Mouse (Mus musculus) retina, embryonic 14.5 days (tissue): ENCODE measurements around the gene Haus6.
"Not testable (repeated sequence)": the region's sequence is repeated elsewhere in the genome, so short reads cannot be mapped to it uniquely, and the experiment has no call there.

Experiments
- DNase-seq: peaks from one replicate; pipeline ENCODE4 v3.0.0-alpha.2; 2015; ENCODE audit warnings: low spot score

Gene Haus6

DNA sequence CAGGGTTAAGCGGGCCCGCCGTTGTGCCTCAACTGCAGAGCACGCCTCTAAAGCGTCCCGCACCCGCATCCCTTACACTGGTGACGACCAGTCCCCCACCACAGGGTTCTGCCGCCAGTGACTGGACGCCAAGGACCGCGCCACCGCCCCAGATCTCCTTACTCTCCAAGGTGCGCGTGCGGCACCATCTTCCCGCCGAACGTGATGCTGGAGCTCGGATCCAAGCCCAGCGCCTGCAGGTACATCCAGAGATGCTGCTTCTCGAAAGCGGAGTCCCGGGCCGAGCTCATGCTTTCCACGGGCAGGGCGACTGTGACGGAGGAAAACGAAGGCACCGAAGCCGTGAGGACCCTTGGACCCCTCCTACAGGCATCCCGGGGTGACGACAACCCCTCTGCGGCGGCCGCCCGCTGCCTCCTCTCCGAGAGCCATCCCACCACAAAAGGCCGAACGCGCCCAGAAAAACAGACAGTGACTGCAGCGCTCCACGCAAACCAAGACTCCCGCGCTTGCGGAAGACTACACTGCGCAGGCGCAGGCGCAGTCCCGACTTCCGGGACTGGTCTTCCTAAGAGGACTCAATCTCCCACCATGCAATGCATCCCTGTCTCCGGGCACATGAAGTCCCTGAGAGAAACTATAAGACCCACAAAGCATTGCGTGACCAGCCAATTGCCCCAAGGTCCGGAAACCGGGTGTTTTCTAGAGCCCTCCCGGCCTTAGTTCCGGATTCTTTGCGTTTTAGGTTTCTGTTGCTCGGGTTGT, at the start of gene Haus6:
Haus6 (minus strand) TSS at position 532 of the 765 bp plus-strand sequence.
- peak; percentile 96 for DNase-seq

DNA sequence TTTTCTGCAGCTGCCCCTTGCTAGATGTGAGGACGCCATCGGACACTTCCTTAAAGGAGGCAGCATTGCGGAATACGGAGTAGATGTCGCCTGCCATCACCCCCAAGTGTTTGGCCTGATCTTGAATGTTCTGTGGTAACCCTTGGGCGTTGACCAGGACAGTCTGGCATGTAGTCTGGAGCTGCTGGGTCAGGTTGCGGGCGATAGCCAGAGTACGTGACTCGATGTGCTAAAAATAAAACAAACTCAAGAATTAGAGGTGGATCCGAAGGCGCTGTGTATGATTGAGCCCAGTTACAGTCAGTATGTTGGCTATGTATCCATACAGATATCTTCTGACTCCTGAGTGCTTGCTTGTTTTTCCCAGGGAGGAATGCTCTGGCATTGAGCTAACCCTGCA, 45.3 kb upstream of the Haus6 start:
- no peak for DNase-seq

DNA sequence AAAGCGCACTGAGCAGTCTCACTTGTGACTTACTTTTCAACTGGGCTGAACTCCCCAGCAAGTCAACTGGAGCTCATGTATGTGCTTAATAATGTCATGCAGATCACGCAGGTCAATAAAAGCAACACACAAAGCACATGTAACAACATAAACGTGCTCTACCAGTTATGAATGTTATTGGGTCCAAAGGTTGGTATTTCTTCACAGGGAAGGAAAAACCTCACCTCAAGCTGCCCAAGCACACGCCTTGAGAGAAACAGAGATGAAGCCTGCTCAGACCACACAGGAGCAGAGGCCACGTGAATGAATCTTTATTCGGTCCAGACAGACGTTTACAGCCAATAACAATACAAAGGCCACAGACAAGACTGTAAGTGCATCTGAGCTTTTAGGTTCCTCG, 44.6 kb upstream of the Haus6 start:
- not testable (repeated sequence) for DNase-seq

DNA sequence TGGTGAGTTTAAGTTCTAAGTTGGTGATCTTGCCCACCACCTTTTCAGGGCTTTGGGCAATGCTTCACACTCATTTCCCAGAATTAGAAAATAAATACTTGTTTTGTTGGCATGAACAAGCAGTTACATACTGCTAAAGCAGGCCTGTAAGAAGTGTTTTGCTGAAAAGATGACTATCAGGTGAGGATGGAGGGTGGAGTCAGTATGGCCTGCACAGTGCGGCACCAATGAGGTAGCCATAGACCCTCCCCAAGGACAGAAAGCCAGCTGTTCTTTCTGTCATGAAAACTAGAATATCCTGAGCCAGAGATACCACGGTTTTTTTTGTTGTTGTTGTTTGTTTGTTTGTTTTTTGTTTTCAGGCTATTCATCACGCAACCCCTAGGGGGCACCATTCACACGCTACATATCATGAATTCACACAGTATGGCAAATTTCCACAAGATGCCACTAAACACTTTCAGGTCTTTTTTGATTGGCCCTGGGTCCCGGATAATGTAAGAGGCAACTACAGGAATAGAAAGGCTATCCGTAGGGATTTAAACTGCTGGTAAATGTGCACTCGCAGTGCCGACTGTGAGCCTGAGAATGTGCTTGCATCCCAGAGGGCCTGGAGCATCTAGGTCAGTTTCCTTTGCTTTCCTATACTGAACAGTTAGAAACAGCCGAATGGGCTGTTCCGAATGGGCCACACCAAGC, 40.0 kb upstream of the Haus6 start:
- no peak for DNase-seq

DNA sequence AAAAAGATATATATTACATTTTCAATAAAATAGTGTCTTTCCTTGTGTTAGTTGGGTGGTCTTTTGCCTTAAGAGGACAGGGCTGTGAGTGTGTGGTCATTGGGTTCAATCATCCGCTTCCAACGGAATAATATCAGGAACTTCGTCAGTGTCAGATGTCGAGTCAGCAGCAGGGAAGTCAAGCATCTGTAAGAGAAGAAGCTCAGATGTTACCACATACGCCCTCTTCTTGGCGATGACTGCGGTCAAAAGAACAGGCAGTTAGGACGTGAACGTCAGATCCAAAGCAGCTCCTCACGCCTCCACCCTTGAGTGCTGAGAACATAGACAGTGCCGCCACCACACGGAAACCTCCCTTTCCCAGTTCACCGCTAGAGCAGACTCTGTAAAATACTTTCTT, 36.5 kb upstream of the Haus6 start:
- not testable (repeated sequence) for DNase-seq

DNA sequence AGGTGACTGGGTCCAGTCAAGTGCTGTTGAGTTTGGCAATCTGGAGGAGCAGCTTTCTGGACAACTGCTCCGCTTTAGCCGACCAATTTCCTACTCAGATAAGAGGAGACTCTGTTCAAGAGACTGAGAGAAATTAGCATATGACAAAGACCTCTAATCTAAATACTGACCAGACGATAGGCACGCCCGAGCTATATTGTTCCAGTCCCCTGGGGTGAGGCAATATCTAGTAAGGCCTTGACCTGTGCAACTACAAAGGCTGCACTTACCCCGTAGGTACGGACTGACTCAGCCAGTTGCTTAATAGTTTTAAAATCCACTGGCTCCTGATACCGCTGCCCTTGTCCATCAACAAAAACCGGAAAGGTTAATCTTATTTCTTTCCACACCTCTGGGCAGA, 25.7 kb upstream of the Haus6 start:
- not testable (repeated sequence) for DNase-seq

DNA sequence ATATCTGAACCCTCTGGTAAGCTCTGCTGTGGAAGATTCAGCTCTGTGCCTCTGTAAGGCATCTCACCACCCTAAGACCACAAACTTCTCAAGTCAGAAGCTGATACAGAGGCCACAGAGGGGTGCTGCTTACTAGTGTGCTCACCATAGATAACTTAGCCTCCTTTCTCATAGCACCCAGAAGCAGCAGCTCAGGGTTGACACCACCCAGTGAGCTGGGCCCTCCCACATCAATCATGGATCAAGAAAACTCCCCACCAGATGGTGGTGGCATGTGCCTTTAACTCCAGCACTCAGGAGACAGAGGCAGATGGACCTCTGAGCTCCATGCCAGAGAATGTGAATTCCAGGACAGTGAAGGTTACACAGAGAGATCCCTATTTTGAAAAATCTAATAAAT, 23.0 kb upstream of the Haus6 start:
- not testable (repeated sequence) for DNase-seq

DNA sequence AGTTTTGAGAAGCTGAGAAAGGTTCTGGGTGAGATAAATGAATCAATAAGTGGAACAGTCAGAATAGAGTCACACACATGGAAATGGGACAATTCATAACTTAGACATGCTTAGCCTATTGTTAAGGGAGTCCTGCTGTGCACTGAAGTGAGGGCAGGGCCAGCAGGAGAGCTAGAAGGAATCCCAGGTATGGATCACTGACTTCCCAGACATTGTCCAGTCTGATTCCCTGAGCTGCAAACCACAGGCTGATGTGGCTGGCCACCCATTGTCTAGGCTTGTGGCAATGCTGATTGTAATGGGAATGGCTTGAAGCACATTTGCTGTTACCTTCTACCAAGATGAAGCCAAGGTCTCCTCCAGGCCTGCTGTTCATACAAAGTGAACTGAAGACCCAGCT, 22.5 kb upstream of the Haus6 start:
- DNase-seq, result not testable (repeated sequence)

DNA sequence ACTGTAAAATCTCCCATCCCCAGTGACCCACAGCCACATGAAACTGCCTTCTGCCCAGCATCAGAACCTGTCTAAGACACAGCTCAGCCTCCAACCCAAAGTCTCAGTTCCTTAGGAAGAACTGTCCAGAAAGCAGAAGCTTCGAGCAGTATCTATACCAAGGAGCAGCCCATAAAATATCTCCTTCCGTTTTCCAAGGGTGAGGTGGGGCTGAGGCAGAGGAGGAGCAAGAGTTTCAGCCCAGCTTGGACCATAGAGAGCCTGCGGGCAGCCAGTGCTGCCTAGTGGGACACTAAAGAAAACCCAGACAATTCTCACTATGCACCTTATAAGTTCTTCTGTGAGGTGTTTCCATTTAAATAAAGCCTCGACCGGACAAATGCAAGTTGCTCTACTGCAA, 20.7 kb upstream of the Haus6 start:
- not testable (repeated sequence) for DNase-seq

DNA sequence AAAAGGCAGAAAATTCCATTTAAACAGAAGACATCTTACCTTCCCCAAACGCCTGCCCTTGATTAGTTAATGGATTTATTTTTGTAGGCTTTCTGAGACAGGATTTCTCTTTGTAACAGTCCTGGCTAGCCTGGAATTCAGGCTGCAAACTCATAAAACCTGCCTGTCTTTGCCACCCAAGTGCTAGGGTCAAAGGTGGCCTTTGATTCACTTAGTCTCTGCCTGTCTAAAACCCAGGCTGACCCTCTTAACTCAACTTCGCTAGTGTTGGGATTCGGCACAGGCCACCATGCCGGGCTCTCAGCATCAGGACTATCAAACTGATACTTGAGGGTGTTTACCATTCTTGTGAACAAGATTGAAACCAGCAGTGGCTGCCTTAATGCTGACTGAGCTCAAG, 20.0 kb upstream of the Haus6 start:
- no peak for DNase-seq

DNA sequence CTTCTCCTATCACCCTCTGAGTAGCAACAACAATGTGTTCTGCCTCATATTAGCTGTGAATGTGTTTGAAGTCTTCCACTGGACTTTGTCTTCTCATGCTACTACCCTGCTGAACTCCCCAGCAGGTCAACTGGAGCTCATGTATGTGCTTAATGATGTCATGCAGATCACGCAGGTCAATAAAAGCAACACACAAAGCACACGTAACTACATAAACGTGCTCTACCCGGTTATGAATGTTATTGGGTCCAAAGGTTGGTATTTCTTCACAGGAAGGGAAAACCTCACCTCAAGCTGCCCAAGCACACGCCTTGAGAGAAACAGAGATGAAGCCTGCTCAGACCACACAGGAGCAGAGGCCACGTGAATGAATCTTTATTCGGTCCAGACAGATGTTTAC, 14.6 kb upstream of the Haus6 start:
- not testable (repeated sequence) for DNase-seq

DNA sequence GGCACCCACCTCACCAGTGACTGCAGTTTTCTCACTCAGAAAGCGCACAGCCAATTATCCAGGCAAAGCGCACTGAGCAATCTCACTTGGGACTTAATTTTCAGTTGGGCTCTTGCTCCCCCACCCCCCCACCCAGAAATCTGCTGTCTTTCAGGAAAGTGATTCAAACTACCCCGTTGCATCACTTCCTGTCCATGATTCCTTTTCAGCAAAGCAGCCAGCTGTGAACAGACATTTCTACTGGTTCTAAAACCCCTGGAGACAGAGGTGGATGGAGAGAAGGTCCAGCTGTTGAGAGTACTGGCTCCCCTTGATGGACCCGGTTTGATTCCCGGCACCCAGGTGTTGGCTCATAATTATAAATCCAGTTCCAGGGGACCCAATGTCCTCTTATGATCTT, 13.6 kb upstream of the Haus6 start:
- no peak for DNase-seq

DNA sequence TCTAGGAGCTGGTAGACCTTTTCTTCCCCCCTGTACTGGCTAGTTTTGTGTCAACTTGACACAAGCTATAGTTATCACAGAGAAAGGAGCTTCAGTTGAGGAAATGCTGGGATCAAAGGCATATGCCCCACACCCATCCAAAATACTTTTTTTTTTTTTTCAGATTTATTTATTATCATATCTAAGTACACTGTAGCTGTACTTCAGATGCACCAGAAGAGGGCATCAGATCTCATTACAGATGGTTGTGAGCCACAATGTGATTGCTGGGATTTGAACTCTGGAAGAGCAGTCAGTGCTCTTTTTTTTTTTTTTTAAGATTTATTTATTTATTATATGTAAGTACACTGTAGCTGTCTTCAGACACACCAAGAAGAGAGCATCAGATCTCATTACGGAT, 10.7 kb upstream of the Haus6 start:
- not testable (repeated sequence) for DNase-seq

DNA sequence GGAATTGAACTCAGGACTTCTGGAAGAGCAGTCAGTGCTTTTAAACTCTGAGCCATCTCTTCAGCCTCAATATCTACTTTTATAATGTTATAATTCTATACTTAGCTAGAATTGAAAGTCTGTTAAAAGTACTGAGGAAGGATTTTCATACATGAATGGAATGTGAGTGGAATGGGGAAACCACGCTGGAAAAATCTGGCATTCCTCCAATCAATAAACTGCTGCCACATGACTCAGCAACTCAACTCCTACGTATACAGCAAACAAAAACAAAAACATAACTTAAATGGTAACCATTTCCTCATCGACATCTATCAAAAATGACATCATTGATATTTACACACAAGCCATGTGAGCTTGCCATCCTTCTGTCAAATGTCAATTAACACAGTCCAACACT, 10.3 kb upstream of the Haus6 start:
- DNase-seq, result no peak

DNA sequence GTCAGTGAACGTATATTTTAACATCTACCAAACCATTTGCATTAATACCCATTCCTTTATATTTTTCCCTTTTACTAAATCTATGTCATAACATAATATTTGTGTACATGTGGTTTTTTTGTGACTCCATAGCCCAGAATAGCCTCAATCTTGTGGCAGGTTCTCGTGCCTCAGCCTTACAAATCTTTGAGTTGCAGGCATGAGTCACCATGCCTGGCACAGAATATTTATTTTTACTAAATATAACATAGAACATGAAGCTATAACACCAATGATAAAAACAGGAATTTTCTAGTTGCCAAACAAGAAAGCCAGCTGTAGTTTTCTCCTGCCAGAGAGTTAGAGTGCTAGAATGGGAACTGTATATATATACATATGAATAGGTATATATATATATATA, 8.7 kb upstream of the Haus6 start:
- no peak for DNase-seq

DNA sequence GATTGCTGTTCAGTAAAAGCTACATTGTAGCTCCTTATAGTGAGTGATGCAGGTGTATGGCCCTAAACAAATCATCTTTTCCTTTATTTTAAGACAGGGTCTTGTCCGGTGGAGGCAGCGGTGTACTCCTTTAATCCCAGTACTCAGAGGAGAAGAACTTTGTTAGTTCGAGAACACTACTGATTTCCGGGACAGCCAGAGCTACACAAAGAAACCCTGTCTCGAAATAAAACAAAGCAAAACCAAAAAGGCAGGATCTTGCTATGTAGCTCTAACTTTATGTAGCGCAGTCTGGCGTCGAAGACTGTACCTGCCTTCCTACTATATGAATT, 400 bp upstream of the Haus6 start:
- DNase-seq, result no peak

DNA sequence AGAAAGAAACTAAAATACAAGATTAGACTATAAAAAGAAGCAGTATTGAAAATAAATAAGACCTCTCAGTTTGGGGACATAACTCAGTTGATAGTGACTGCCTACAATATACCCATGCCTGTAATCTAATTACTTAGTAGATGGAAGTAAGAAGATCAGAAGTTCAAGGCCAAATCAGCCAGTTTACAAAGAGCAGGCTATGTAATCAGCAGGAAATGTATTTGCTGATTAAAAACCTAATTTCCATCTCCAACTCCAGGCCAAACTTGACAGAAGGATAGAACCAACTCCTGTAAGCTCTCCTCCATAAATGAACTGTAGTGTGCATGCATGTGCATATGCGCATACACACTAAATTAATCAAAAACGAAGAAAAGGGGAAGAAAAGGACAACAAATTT, 20.6 kb downstream of the Haus6 start:
- no peak for DNase-seq

DNA sequence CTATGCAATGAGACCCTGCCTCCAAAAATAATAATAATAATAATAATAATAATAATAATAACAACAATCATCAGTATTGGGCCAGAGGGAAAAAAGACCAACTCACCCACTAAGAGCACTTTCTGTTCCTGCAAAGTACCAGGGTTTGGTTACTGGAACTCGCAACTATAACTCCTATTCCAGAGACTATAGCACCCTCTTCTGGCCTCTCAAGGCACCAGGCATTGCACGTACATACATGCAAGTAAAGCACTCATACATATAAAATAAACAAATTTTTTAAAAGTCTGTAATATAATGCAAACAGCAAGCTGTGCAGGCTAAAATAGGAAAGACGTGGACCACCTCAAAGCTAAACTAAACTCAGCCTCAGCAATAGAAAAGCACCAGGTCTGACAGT, 23.6 kb downstream of the Haus6 start:
- no peak for DNase-seq

DNA sequence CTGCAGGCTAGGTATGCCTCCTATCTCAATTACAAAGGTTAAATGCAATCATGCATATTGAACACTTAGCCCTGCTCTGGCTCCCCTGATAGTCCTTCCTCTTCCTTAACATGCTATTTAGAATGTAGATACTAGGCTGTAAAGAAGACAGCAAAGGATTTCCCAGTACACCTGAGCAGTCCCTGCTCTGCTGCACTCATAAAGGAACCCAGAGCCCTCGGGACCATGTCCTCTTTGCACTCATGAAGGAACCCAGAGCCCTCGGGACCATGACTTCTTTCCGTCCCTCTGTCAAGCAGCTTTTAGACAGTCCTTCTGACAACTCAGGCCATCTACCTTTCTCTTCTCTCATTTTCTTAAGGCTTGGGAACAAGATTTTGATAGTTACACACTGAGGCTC, 31.3 kb downstream of the Haus6 start:
- DNase-seq, result no peak

DNA sequence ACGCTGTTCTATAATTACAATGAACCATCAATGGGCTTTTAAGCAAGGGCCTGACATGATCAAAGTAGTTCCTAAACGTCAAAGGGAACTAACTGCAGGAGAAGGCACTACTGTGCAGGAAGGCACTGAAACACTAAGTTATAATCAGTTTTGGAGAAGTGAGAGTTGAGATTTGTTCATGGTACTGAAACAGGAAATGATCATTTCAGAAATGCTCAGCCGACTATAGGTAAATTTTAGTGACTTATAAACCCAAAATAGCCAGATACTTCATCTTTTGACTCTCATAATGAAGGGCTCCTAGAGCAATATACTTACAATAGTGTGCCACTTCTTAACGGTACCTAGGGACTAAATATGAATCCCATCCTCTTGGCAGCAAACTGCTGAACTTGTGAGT, 31.8 kb downstream of the Haus6 start:
- DNase-seq, result no peak

DNA sequence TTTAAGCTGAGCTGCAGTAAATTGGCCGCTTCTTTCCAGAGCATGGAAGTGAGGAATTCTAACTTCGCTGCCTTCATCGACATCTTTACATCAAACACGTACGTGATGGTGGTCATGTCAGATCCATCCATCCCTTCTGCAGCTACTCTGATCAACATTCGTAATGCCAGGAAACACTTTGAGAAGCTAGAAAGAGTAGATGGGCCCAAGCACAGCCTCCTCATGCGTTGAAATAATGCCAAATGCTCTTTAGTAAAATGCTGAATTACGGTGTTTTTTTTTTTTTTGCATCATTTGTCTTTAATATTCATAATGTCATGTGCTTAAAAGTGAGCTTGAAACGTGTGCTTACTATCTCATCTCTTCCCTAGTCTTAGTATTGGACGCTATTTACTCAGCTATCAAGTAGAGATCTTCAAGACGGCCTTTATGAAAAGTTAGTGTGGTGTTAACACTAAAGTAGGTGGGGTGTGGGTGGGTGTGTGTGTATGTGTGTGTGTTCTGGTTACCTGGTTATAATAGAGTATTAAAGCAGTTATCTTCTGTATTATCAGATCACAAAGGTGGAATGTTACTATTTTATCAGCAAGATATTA, 35.1 kb downstream of the Haus6 start:
- DNase-seq, result no peak

DNA sequence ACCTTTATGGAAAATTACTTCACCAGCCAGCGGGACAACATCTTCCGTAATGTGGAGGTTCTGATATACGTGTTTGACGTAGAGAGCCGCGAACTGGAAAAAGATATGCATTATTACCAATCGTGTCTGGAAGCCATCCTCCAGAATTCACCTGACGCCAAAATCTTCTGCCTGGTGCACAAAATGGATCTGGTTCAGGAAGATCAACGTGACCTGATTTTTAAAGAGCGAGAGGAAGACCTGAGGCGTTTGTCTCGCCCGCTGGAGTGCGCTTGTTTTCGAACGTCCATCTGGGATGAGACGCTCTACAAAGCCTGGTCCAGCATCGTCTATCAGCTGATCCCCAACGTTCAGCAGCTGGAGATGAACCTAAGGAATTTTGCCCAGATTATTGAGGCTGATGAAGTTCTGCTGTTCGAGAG, 35.7 kb downstream of the Haus6 start:
- DNase-seq, result peak; percentile 49

DNA sequence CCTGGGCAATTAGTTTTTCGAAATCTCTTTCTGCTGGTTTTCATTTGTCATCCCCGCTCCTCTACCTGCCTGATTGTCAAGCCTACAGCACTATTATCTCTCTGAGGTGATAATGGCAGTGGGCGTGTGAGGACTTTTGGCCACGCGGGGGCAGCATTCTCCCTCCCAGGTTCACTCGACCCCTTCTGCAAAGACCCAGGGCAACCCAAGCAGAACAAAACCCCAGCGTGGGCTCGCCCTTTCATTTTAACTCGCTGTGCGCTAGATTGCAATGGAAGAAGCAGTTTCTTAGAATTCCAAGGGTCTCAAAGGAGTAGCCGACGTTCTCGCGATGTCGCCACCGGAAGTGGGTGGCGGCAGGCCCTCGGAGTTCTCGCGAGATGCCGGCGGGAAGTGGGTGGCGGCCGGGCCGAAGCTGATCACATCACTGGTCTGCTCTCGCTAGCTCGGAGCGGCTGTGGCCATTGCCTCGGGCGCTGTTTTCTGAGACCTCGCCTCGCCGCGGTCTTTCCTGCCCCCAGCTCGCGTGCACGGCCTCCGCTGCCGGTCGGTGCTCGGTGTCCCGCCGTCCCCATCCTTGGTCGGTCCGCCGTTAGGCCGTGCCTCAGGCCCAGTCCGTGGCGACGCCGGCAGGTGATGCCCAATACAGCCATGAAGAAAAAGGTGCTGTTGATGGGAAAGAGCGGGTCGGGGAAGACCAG, 36.4 kb downstream of the Haus6 start, which contains the start of gene Rraga:
Rraga (plus strand) TSS at position 386 of the 701 bp plus-strand sequence.
- peak; percentile 96 for DNase-seq
